Mouse (Mus musculus) thymus, postnatal 10 days (tissue): Measurements from ENCODE around the gene Kpna4.
A peak's percentile ranks its signal among the peaks of the same experiment; 100 is the strongest.

Experiments used
- DNase-seq, 2 experiments: peaks; one replicate each; pipeline ENCODE4 v3.0.0; 2021; ENCODE audit warnings: low spot score in 2 of 2

Gene Kpna4

DNA sequence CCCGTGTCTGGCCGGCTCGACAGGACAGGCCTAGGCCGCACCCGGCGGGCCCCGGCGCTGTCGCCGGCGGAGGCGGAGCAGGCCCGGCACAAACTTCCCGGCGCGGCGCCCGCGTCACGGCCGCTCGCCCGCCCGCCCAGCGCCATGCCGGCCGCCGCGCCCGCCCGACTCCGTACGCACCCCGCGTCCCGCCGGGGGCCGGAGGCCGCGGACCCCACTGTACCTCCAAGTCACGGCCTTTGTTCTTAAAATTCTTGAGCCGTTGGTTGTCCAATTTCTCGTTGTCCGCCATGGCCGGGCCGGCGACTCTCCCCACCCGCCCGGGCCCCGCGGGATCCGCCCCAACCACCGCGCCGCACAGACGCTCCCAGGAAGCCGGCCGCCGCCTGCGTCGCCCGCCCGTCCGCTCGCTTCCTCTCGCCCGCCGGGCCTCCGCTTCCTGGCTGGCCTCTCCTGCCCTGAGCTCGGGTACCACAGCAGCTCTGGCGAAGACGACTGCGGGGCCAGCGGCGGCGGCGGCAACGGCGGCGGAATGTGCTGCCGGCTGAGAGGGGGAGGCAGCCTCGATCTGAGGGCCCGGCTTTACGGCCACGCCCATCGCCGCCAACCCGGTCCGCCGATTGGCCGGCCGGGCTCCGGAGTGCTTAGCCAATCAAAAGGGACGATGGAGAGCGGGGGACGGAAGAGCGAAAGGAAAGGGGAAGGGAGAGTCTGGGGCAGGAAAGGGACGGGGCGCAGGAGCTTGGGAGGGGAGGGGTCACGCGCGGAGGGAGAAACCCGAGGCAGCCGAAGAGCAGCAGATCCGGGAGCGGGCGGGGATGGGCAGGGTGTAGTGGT is at the start of gene Kpna4:
Gene Kpna4, minus strand, starts transcription at position 605 of the 837 bp plus-strand sequence.
- DNase-seq, result peak; percentile 92 to 93

GRCm38 (mm10) chr3:69175229-69175628 is 48.3 kb upstream of the Kpna4 start:
- DNase-seq, result no peak

DNA sequence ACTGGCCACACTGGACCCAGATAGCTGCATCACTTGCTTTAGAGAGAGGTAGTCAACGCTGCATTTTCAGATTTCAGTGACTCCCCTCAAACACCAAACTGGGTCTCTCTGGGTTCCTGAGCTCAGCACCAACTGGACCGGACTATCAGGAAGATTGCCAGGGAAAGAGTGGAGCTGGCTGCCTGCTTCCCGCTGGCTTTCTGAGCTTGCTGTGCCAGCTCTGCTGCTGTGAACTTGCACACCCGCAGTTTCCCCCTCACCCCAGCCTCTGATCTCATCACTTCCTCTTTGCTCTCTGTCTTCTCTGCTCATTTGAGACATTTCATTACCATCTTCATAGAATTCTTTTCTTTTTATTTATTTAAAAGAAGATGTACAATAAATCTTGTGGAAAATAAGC is 44.2 kb upstream of the Kpna4 start:
- DNase-seq, result peak; percentile 19 to 54

DNA sequence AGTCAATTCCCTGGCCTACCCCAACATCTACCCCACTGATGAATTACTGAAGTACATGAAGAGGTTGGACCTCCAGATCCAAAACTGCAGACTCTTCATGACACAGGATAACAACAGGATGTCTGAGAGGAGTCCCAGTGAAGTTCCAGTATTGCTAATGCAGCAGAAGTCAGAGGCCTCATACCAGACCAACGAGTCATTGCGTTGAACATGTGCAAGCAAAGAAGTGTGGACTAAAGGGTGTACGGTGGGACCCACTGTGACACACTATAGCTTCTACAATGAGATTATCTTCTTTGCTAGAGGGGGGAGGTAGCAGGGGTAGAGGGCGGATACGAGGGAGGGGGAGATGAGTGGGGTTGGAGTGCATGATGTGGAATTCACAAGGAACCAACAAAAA is 42.9 kb upstream of the Kpna4 start:
- no peak for DNase-seq

DNA sequence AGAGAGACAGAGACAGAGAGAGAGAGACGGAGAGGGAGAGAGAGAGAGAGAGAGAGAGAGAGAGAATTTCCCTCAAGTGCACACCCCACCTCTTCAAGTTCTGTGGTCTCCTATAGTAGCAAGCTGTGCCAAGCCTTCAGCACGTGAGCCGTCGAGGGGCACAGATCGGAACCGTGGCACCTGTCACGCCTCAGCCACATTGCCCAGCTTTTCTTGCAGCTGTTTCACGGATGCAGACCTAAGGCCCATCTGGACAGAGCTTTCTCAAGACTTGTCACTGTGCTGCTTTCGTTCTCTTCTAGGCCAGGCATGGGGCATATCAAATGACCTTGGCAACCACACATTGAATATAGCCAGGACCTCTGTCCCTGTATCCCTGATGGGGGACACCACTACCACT is 41.8 kb upstream of the Kpna4 start:
- no peak for DNase-seq

- DNase-seq, result no peak
Measured at GRCm38 (mm10) chr3:69163057-69163456, 36.1 kb upstream of the Kpna4 start.

DNA sequence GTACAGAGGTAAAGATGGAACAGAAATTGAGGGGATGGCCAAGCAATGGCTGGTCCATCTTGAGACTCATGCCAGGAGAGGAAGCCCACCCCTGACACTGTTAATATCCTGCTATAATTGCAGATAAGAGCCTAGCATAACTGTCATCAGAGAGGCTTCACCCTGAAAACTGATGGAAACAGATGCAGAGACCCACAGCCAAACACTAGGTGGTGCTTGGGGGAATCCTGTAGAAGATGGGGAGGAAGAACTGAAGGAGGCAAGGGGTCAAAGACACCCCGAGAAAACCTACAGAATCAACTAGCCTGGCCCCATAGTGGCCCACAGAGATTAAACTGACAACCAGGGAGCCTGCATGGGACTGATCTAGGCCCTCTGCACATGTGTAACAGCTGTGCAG is 33.5 kb upstream of the Kpna4 start:
- DNase-seq, result no peak

- DNase-seq, result no peak
Measured at GRCm38 (mm10) chr3:69159501-69159900, 32.6 kb upstream of the Kpna4 start.

DNA sequence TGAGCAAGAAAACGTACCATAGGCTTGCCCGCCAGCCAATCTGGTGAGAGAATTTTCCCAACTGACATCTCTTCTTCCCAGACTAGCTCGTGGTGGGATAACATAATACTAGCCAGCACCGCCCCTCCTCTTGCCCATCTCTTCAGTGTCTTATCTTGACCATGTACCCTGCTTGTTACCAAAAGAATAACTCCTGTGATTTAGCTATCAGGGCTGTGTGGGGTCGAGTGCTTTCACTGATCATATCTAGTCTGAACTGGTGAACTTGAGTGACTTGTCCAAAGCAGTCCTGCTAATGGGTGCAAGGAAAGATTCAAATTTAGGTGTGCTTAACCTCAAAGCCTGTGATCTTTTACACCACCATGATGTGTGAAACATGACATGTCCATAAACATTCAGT is 31.0 kb upstream of the Kpna4 start:
- DNase-seq, result no peak

GRCm38 (mm10) chr3:69156484-69156883 is 29.6 kb upstream of the Kpna4 start:
- DNase-seq, result peak; percentile 46 to 53

DNA sequence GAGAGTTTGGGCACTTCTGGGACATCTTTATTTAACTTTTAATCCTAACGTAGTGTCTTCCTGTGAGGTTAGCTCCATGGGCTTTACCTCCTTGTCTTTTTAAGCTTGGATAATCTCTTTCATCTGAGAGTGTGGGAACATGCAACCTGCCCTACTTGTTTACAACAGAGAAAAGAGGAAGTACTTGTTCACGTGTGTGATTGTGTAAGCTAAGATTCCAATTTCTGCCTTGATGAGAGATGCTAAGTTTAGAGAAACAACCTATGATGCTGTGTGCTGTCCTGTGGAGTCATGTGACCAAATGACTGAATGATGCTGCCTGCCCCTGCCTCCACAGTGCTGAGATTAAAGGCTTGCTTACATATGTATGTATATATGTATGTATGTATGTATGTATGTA is 27.8 kb upstream of the Kpna4 start:
- no peak for DNase-seq

GRCm38 (mm10) chr3:69150921-69151320 is 24.0 kb upstream of the Kpna4 start:
- DNase-seq, result no peak

GRCm38 (mm10) chr3:69142372-69142994 is 15.6 kb upstream of the Kpna4 start:
- no peak for DNase-seq

- no peak for DNase-seq
Measured at GRCm38 (mm10) chr3:69140851-69141250, 13.9 kb upstream of the Kpna4 start.

- no peak for DNase-seq
Measured at GRCm38 (mm10) chr3:69136059-69136458, 9.1 kb upstream of the Kpna4 start.

- no peak for DNase-seq
Measured at GRCm38 (mm10) chr3:69130973-69131372, 4.1 kb upstream of the Kpna4 start.

- no peak for DNase-seq
Measured at GRCm38 (mm10) chr3:69127693-69128092, 780 bp upstream of the Kpna4 start.

DNA sequence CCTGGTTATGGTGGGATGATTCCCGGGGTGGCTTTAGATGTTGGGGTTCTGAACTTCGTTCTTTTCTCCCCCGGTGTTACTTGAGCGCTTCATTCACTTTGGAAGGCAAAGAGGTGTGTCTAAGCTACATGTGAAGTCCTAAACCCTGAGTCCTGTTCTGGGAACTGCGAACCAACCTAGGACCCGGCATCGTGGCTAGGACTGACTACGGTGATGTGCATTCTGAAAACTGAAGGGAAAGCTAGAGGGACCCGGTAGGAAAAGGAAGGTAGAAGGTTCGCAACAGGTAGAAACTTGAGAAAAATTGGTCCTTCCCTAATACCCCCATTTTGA is 399 bp upstream of the Kpna4 start:
- DNase-seq, result no peak

DNA sequence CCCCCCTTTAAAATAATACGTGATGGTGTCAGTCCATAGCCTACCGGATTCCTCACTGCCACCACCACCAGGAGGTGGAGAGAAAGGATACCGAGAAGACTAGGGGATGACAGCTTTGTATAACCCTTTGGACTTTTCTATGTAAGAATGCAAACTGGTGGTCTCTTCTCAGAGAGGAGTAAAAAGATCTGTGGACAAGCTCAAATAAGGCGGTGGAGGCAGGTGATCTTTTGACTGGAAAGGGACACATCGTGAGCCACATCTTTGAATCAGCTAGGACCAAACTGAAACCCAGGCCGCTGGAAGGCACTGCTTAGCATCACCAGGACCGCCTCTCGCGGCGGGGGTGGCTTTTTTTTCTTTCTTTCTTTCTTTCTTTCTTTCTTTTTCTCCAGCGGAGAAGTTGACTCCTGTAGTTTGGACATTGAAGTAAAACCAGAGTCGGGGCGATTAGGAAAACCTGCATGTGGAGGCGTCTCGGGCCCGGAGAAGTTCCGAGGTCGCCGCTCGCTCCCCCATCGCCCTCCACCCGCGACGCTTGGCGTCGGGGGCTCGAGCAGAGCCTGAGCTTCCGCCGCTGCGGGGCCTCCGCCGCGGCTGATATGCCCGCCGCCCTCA is 913 bp downstream of the Kpna4 start:
- peak; percentile 12 to 33 for DNase-seq

DNA sequence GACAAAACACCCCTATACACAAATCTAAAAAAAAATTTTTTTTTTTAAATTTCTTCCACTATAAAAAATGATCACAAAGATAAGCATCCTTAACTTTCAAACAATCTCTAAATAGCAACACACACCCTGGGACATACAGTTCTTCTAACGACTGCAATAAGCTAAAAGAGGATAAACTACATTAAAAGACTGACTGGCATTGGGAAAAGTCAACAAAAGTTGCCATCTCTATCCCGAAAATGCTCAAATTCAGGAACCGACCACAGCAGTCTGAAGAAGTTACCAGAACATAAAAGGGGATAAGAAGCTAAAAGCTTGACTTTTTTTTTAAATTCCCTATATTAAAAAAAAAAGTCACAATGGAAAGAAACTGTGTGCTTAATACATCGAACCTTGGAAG is 1.5 kb downstream of the Kpna4 start:
- DNase-seq, result no peak

GRCm38 (mm10) chr3:69118827-69119226 is 8.1 kb downstream of the Kpna4 start:
- no peak for DNase-seq

- DNase-seq, result no peak
Measured at GRCm38 (mm10) chr3:69114760-69115159, 12.2 kb downstream of the Kpna4 start.

DNA sequence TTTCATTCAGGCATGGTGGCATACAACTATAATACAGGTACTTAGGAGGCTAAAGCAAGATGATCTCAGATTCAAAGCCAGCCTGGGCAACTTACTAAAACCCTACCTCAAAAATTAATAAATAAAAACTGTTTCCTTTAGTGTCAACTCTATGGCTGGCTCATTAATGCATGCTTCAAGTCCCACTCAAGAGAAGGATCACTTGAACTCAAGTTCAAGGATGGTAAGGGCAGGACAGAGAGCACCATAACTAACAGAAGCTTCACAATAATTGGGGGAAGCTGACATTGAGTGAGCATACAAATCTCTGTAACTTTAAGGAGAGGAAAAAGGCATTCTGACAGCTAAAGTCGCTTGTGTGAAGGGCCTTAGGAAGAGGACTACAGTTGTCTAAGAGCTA is 13.0 kb downstream of the Kpna4 start:
- no peak for DNase-seq
